Mouse (Mus musculus) stomach, embryonic 16.5 days (tissue): ENCODE measurements around the gene Thumpd1. TPM values are rescaled to one million over a fixed set of nuclear protein-coding genes. Genes with fewer than 3 reads are reported as not detected.

Experiments used
- polyA plus RNA-seq: library from polyadenylated mRNA; unstranded; fragments of >200 nt; fragmentation: Nextera tagmentation; extraction: Ambion mirVana; gene quantifications from 2 replicates; pipeline ENCODE4 v1.2.1, GENCODE M21; 2015

Gene Thumpd1
- polyA plus RNA-seq, 1 experiment from 2014 or later: 62.3 TPM

Other genes starting within 250 kb of the Thumpd1 start
- not detected in 2 replicates for gene Umod, start 241.5 kb downstream of the Thumpd1 start, polyA plus RNA-seq
- not detected in 2 replicates for gene Acsm5, start 201.3 kb downstream of the Thumpd1 start, polyA plus RNA-seq
- gene Pdilt, start 197.3 kb downstream of the Thumpd1 start, polyA plus RNA-seq: not detected in 2 replicates
- not detected in 2 replicates for gene Acsm2, start 166.5 kb downstream of the Thumpd1 start, polyA plus RNA-seq
- gene Acsm1, start 113.8 kb downstream of the Thumpd1 start, polyA plus RNA-seq: 0.25 and 0.56 TPM in 2 replicates
- not detected in 2 replicates for gene Acsm4, start 30.8 kb downstream of the Thumpd1 start, polyA plus RNA-seq
- gene Acsm3, start 40.1 kb upstream of the Thumpd1 start, polyA plus RNA-seq: 13.3 and 18.5 TPM in 2 replicates
- gene Rexo5, start 73.2 kb upstream of the Thumpd1 start, polyA plus RNA-seq: 17.8 and 25.6 TPM in 2 replicates
- gene Eri2, start 73.3 kb upstream of the Thumpd1 start, polyA plus RNA-seq: 19.5 and 20.3 TPM in 2 replicates
- gene Lyrm1, start 175.1 kb upstream of the Thumpd1 start, polyA plus RNA-seq: 8.3 and 9.6 TPM in 2 replicates
- gene Dcun1d3, start 175.5 kb upstream of the Thumpd1 start, polyA plus RNA-seq: 11.1 and 11.3 TPM in 2 replicates